Mouse (Mus musculus) stomach, postnatal 0 days (tissue): ENCODE measurements around the gene Rabl2. TPM values are rescaled to one million over a fixed set of nuclear protein-coding genes. Genes with fewer than 3 reads are reported as not detected.

Source experiments
- ATAC-seq: fragments of 200-750 bp; cut with Nextera tagmentation; 2 replicates; pipeline ENCODE4 v1.8.0; 2017; ENCODE audit not compliant: low FRiP score, low TSS enrichment
- DNase-seq: peaks from one replicate; pipeline ENCODE4 v3.0.0-alpha.2; 2016; ENCODE audit warnings: low spot score
- H3K27ac ChIP-seq: fragments of 300-500 bp; sonication (generic); replicated peaks from 2 replicates; pipeline ENCODE4 v1.5.1; 2014; ENCODE audit warnings: mild to moderate bottlenecking, control low read depth
- H3K27me3 ChIP-seq: fragments of 300-500 bp; sonication (generic); 2 replicates; pipeline ENCODE4 v1.6.1; 2014; ENCODE audit warnings: low read length; ENCODE audit not compliant: control insufficient read depth, insufficient read depth
- H3K36me3 ChIP-seq: fragments of 300-500 bp; sonication (generic); 2 replicates; pipeline ENCODE4 v1.6.1; 2014; ENCODE audit warnings: low read length, mixed read lengths; ENCODE audit not compliant: control insufficient read depth, insufficient read depth
- H3K4me1 ChIP-seq: fragments of 300-500 bp; sonication (generic); replicated peaks from 2 replicates; pipeline ENCODE4 v1.6.1; 2014; ENCODE audit warnings: antibody characterized with exemption; ENCODE audit not compliant: control insufficient read depth, insufficient read depth
- H3K4me2 ChIP-seq: fragments of 300-500 bp; sonication (generic); replicated peaks from 2 replicates; pipeline ENCODE4 v1.6.1; 2014; ENCODE audit warnings: low read depth, mild to moderate bottlenecking, control low read depth, moderate library complexity
- H3K4me3 ChIP-seq: fragments of 300-500 bp; sonication (generic); 2 replicates; pipeline ENCODE4 v1.5.1; 2014; ENCODE audit warnings: low read depth, low read length, control low read depth
- H3K9ac ChIP-seq: fragments of 300-500 bp; sonication (generic); 2 replicates; pipeline ENCODE4 v1.6.1; 2014; ENCODE audit warnings: mild to moderate bottlenecking, low read length, control low read depth, mixed read lengths
- H3K9me3 ChIP-seq: fragments of 300-500 bp; sonication (generic); 2 replicates; pipeline ENCODE4 v1.6.1; 2016; ENCODE audit warnings: low read length; ENCODE audit not compliant: control insufficient read depth
- CTCF ChIP-seq: IDR thresholded peaks from 2 replicates; pipeline ENCODE4 v1.5.1; 2016; ENCODE audit warnings: antibody characterized with exemption, low read depth, mild to moderate bottlenecking, moderate library complexity
- EP300 ChIP-seq: optimal IDR thresholded peaks from 2 replicates; pipeline ENCODE3; 2016; ENCODE audit warnings: antibody characterized with exemption
- WGBS: fragments of 180-500 bp; shearing (Covaris S2); extraction: QIAGEN DNeasy Blood & Tissue Kit; methylation state at CpG from one replicate; pipeline ENCODE4 v1.1.7; 2014; 5-methylcytosine and 5-hydroxymethylcytosine counted together
- polyA plus RNA-seq: library from polyadenylated mRNA; unstranded; fragments of >200 nt; fragmentation: Nextera tagmentation; extraction: Ambion mirVana; gene quantifications from 2 replicates; pipeline ENCODE4 v1.2.1, GENCODE M21; 2015

The Rabl2 gene
- polyA plus RNA-seq, 1 experiment from 2014 or later = 13.4 TPM

GRCm38 (mm10) chr15:89605822-89606570 is 14.3 kb upstream of the Rabl2 start:
- 69% methylated on average over 12 of the region's 12 CpGs for WGBS
- DNase-seq = no peak
- no peak overlapping the region for H3K27ac ChIP-seq

GRCm38 (mm10) chr15:89592548-89592947 is 825 bp upstream of the Rabl2 start:
- ATAC-seq (no peak; the same call in 1 of the 2 replicates), DNase-seq (no peak)
- Histone ChIP-seq H3K4me3 (no peak overlapping the region), H3K27me3 (no peaks in the 10 kb centered on the region), H3K4me2 (peak overlapping the region; percentile 63; the same call in 1 of the 2 replicates), H3K27ac (no peak overlapping the region), H3K4me1 (no peaks in the 10 kb centered on the region), H3K9ac (no peak overlapping the region), H3K36me3 (no peaks in the 10 kb centered on the region), H3K9me3 (no peaks in the 10 kb centered on the region)
- TF ChIP-seq EP300 (no peak), CTCF (no peak)
- 55% methylated on average over 4 of the region's 4 CpGs for WGBS

More at GRCm38 (mm10) chr15:89605822-89606570, 14.3 kb upstream of the Rabl2 start:
- ATAC-seq = no peak
- Histone ChIP-seq H3K9ac (no peak overlapping the region), H3K4me3 (no peak overlapping the region), H3K9me3 (no peaks in the 10 kb centered on the region), H3K4me2 (no peak overlapping the region), H3K4me1 (no peaks in the 10 kb centered on the region), H3K27me3 (no peaks in the 10 kb centered on the region), H3K36me3 (no peaks in the 10 kb centered on the region)
- TF ChIP-seq CTCF = peak; percentile 37
- no peak for TF ChIP-seq EP300

- TF ChIP-seq CTCF = no peak
- no peak for TF ChIP-seq EP300
- H3K27me3 ChIP-seq = no peaks in the 10 kb centered on the region
- H3K9ac ChIP-seq = peak overlapping the region; percentile 79
- H3K27ac ChIP-seq = no peak overlapping the region
- peak; percentile 18 for DNase-seq
- H3K36me3 ChIP-seq = no peaks in the 10 kb centered on the region
- no peaks in the 10 kb centered on the region for H3K9me3 ChIP-seq
- ATAC-seq = peak; percentile 25; the same call in 1 of the 2 replicates
- no peaks in the 10 kb centered on the region for H3K4me1 ChIP-seq
- under 1% methylated on average over 30 of the region's 30 CpGs for WGBS
- peak overlapping the region; percentile 79 for H3K4me3 ChIP-seq
- H3K4me2 ChIP-seq = peak overlapping the region; percentile 63
Measured at GRCm38 (mm10) chr15:89591317-89591716, 406 bp downstream of the Rabl2 start.

- no peak overlapping the region for H3K27ac ChIP-seq
- H3K9ac ChIP-seq = no peak overlapping the region
- WGBS = 67% methylated on average over 5 of the region's 5 CpGs
- no peaks in the 10 kb centered on the region for H3K4me1 ChIP-seq
- TF ChIP-seq EP300 (no peak), CTCF (no peak)
- ATAC-seq = no peak
- H3K9me3 ChIP-seq = no peaks in the 10 kb centered on the region
- no peak overlapping the region for H3K4me2 ChIP-seq
- no peaks in the 10 kb centered on the region for H3K27me3 ChIP-seq
- DNase-seq = no peak
- no peak overlapping the region for H3K4me3 ChIP-seq
- no peaks in the 10 kb centered on the region for H3K36me3 ChIP-seq
Measured at GRCm38 (mm10) chr15:89589146-89589545, 2.6 kb downstream of the Rabl2 start.

- DNase-seq (no peak), ATAC-seq (no peak)
- H3K9me3 ChIP-seq = no peaks in the 10 kb centered on the region
Measured at GRCm38 (mm10) chr15:89585631-89586030, 6.1 kb downstream of the Rabl2 start.

GRCm38 (mm10) chr15:89585101-89585500 is 6.6 kb downstream of the Rabl2 start:
- DNase-seq (no peak), ATAC-seq (no peak)
- 85% methylated on average over 5 of the region's 5 CpGs for WGBS
- H3K9ac ChIP-seq = no peak overlapping the region
- TF ChIP-seq EP300 (no peak), CTCF (no peak)
- H3K4me2 ChIP-seq = no peak overlapping the region
- no peaks in the 10 kb centered on the region for H3K36me3 ChIP-seq
- no peaks in the 10 kb centered on the region for H3K9me3 ChIP-seq
- no peaks in the 10 kb centered on the region for H3K4me1 ChIP-seq
- no peaks in the 10 kb centered on the region for H3K27me3 ChIP-seq
- H3K4me3 ChIP-seq = no peak overlapping the region
- H3K27ac ChIP-seq = no peak overlapping the region

More at GRCm38 (mm10) chr15:89585631-89586030, 6.1 kb downstream of the Rabl2 start:
- Histone ChIP-seq H3K4me2 (no peak overlapping the region), H3K27me3 (no peaks in the 10 kb centered on the region), H3K4me1 (no peaks in the 10 kb centered on the region), H3K4me3 (no peak overlapping the region), H3K9ac (no peak overlapping the region), H3K36me3 (no peaks in the 10 kb centered on the region), H3K27ac (no peak overlapping the region)
- TF ChIP-seq CTCF = no peak
- WGBS = 86% methylated on average over 11 of the region's 11 CpGs
